Mouse (Mus musculus) testis, adult 10 weeks (tissue): ENCODE data around the gene Cib3. TPM values are rescaled to one million over a fixed set of nuclear protein-coding genes. Genes with fewer than 3 reads are reported as not detected.

Experiments used
- polyA plus RNA-seq: library from polyadenylated mRNA; stranded (reverse); fragments of 350-450 nt; fragmentation: Illumina TruSeq; extraction: RNeasy Lipid Tissue Mini Kit (QIAGEN cat#74804); gene quantifications from one replicate; pipeline ENCODE4 v1.2.3, GENCODE M21; 2014; ENCODE audit warnings: low read depth, low replicate concordance

The Cib3 gene
- 0.31 TPM for polyA plus RNA-seq

DNA sequence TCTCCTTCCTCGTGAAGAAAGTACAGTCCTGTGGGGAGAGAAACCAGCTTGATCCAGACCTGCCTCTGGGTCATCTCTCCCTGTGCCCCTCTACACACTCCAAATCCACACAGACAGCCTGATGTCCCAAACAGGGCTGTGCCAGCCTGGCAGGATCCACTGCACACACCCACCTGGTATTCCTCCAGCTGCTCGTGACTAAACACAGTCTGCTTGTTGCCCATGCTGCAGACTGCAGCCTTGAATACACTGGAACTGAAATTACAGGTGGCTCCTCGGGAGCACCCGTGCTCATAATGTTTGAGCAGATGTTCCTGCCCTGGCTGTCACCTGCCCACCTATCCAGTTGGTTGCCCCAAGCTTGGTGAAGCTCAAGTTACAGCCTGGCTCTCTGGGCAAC, at the start of gene Cib3:
TSS of gene Cib3 (minus strand) at position 87 of the 400 bp plus-strand sequence.

DNA sequence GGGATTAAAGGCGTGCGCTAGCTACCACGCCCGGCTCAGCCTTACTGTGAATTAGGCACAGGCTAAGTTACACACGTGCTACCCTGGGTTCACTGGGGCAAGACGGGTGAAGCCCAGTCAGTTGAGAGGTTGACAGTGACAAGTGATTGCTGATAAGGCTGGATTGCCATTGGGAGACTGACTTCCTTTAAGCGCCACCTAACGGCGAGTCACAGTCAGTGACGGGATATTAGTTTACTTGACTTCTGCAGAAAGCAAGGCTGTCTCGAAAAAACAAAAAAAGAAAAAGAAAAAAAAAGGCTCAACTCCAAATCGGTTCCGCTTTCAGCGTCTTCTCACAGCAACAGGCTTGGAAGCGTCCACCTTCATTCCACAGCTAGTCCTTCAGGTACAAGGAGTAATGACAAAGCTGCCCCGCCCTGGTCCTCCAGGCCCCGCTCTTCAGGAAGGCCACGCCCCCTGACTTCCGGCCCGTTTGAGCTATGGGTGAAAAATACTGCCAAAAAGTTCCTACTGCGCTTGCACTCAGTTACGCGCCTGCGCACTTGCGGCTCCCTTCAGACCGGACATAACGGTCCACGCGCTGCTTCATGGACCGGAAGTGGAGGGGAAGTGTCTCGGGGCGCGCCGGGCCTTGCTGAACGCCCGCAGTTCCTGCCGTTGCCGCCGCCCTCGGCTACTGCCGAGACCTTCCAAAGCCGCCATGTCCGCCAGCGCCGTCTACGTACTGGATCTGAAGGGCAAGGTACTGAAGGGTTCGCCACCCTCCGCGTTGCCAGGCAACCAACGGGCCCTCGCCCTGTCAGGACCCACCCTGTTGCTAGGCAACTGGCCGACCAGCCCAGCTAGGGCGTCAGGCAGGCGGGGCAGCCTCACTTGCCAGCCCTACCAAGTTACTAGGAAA, 27.1 kb upstream of the Cib3 start, which contains the start of gene Ap1m1:
TSS of gene Ap1m1 (plus strand) at position 520 of the 904 bp plus-strand sequence.

DNA sequence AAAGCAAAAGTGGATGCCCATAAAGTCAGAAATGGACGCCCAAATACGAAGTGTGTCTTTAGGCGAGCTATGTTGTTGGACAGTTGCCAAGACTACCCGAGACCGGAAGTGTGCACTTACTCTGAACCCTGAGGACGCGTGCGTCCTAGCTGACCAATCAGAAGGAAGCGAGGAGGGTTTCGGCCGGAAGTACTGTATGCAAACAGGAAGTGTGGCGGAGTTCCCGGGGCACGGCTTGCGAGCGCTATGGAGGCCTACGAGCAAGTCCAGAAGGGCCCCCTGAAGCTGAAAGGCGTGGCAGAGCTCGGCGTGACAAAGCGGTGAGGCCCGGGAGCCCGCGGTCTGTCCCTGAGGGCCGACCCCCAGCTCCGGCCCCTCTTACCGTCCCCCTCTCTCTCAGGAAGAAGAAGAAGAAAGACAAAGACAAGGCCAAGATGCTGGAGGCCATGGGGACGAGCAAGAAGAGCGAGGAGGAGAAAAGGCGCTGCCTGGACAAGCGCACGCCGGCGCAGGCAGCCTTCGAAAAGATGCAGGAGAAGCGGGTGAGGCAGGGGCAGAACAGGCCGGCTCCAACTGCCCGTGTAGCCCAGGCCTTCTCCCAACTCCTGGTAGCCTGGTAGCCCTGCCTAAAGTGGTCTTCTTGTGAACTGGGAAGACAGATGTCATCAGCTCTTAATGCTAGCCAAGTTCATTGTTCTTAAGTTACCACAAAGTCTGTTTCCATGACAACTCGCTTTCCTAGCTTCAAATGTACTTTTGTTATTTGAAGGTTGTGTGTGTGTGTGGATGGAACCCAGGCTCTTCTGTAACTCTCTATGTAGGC, 7.1 kb upstream of the Cib3 start, which contains the start of gene Fam32a:
TSS of gene Fam32a (plus strand) at position 190 of the 823 bp plus-strand sequence.

DNA sequence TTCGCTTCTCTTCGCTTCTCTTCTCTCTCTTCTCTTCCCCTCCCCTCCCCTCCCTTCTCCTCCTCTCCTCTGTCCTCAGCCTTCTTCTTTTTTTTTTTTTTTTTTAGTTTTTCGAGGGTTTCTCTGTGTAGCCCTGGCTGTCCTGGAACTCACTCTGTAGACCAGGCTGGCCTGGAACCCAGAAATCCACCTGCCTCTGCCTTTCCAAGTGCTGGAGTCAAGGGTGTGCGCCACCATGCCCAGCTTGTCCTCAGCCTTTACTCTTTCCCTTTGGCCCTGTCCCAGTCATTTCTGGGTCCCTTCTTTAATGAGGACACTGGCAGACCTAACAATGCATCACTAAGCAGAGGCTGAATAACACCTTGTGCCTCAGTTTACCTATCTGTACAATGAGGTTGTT, 899 bp upstream of the Cib3 start, which contains the start of gene Gm11034:
TSS of gene Gm11034 (minus strand) at position 101 of the 400 bp plus-strand sequence.

DNA sequence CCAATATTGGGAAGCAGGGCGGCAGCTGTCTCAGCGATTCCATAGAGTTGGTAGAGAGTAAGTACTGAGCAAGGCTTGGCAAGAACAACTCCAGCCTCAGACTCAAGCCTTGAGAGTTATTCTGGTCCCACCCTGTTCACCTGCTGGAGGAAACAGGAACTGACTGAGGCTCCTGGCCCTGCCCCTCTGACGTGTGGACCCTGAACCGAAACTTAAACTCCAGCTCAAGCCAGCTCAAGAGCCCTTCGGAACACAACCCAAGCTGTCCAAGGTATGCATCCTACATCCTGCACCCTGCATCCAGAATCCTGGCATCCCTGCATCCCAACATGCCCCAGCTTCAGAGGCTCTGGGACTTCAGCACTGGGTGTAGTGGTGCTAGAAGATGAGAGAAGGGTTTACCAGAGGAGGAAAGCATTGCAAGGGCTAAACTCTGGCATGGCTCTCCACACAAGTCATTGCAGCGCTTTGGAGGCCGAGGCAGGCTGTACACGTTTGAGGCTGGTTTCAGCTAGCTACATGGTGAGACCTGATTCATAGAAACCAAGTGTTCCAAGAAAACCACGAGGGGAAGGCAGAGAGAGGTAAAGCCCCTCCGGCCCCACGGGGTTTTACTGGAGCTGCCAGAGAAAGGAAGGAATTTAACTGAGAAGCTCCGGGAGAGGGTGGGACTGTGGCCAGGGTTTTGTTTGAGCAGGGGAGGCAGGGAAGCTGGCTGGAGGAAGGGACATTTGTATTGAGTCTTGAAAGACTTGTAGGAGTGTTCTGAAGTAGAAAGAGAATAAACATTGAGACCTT, 23.0 kb downstream of the Cib3 start, which contains the start of gene Hsh2d:
TSS of gene Hsh2d (plus strand) at position 222 of the 798 bp plus-strand sequence.

DNA sequence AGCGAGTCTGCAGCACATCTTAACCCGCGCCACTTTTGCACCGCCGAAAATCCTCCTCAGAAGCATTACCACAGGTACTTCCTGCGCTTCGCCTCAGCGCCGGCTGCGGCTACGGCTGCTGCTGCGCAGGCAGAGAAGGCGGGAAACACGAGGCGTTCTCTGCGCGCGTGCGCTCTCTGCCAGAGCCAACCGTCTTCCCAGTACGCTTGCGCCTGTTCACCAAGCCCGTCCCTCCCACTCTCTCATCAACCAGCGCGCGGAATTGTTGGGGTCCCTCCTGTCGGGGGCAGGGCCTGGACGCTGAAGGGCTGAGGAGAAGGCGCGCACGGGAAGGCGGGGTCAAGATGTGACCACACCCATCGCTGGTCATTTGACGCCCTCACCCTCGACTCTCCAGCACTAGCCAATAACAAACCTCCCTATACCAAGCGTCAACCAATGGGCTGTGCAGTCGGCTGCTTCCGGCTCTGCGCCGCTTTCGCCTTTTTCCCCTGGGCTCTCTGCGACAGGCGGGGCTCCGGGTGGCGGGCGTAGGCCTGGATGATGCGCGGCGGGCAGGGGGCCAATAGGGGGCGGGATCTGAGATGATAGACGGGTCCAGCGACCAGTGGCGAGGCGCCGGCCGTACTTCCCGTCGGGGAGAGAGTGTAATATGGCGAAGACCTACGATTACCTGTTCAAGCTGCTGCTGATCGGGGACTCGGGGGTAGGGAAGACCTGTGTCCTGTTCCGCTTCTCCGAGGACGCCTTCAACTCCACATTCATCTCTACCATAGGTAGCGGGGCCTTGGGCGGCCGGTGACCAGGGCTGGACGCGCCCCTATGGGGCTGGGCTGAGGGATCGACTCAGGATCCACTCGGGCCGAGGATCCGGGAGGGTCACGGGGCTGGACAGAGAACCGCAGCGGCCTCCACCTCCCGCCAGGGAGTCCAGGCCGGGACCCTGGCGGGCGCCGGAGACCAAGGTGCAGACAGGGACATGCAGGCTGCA, 51.6 kb downstream of the Cib3 start, which contains the start of gene Rab8a:
TSS of gene Rab8a (plus strand) at position 494 of the 991 bp plus-strand sequence.

Other genes with a start within 250 kb of the Cib3 start
- gene Cyp4f18, start 203.2 kb downstream of the Cib3 start, polyA plus RNA-seq: not detected
- not detected for gene Olfr372, start 171.6 kb downstream of the Cib3 start, polyA plus RNA-seq
- not detected for gene Olfr373, start 129.7 kb downstream of the Cib3 start, polyA plus RNA-seq
- gene Olfr374, start 105.8 kb downstream of the Cib3 start, polyA plus RNA-seq: not detected
- 24.6 TPM for gene Tpm4, start 77.9 kb downstream of the Cib3 start, polyA plus RNA-seq
- gene Rab8a, start 51.6 kb downstream of the Cib3 start, polyA plus RNA-seq: 36.1 TPM
- gene Hsh2d, start 23.2 kb downstream of the Cib3 start, polyA plus RNA-seq: 0.29 TPM
- gene Gm11034, start 799 bp upstream of the Cib3 start, polyA plus RNA-seq: not detected
- 10.3 TPM for gene Fam32a, start 6.9 kb upstream of the Cib3 start, polyA plus RNA-seq
- 90.0 TPM for gene Ap1m1, start 27.2 kb upstream of the Cib3 start, polyA plus RNA-seq
- 0.81 TPM for gene Gm10282, start 92.4 kb upstream of the Cib3 start, polyA plus RNA-seq
- 5.9 TPM for gene Klf2, start 106.2 kb upstream of the Cib3 start, polyA plus RNA-seq
- gene Eps15l1, start 208.6 kb upstream of the Cib3 start, polyA plus RNA-seq: 11.7 TPM
- 92.0 TPM for gene Calr3, start 231.0 kb upstream of the Cib3 start, polyA plus RNA-seq
- gene 1700030K09Rik, start 231.0 kb upstream of the Cib3 start, polyA plus RNA-seq: 8.8 TPM